Mouse (Mus musculus): ENCODE data around the gene Bcl2l12.

Bcl2l12 gene

DNA sequence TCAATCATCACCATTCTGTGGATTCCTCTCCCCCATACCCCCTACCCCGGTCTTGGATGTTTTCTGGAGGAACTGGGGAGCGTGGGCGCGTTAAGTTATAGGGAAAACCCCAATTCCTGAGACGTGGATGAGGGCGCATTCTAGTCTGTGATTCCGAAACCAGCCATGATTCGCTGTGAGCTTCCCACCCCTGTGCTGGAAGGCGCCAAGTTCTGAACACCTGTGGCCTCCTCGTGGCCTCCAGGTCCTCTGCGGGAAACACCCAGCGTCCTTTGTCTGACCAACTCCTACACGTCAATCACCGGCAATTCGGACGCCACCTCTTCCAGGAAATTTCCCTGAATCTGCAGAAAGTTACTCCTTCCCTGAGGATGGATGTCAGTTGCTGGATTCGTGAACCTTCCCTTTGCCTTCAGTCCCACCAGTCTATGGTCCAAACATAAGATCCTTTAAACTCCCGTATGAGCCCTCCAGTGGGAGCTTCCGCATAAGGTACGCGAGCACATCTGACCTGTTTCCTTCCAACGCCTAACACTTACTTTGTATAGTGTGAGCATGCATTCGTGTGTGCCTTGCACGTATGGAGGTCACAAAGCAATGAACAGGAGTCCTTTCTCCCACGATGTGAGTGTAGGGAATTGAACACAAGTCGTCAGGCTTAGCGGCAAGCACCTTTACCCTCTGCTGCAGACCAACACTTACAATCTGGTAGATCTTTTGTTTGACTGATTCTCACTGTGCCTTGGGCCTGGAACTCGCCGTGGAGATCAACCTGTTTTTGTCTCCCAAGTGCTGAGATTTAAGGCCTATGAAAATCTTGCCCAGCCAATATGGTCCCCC, 11.4 kb downstream of the Bcl2l12 start:
- no peak for DNase-seq (ENCODE audit: extremely low read depth, low read depth, low spot score)

- peak; percentile 100 for DNase-seq (ENCODE audit: extremely low read depth, low read depth, low spot score)
Measured at GRCm38 (mm10) chr7:44986192-44986878, 12.2 kb downstream of the Bcl2l12 start, which contains the start of gene Prmt1. Gene Prmt1 (minus strand): TSS chr7:44986568.

DNA sequence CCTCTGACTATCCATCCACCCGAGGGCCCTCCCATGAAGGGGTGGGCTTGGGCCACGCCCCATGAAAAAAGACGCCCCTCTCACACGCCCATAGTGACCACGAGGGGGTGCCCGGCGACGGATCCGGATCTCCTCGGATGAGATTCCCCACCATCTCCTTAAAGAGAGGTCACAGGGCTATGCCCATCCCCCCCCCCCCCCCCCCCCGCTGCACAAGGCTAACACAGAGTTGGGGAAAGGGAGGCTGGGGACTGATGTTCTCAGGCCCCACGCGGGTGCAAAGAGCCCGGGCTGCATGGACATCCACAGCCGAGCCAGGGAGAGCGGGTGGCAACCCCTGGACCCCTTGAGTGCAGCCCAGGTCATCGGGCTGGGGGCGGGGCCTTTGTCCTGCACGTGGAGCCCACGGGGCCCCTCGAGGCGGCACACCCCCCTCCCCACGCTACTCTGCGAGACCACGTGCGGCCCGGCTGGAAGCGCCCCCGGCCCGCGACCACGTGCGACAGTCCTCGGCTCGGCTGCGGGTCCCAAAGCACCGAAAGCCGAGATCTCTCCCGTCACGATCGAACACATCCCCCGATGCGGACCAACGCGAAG, 12.8 kb downstream of the Bcl2l12 start:
- no peak for DNase-seq (ENCODE audit: extremely low read depth, low read depth, low spot score)

DNA sequence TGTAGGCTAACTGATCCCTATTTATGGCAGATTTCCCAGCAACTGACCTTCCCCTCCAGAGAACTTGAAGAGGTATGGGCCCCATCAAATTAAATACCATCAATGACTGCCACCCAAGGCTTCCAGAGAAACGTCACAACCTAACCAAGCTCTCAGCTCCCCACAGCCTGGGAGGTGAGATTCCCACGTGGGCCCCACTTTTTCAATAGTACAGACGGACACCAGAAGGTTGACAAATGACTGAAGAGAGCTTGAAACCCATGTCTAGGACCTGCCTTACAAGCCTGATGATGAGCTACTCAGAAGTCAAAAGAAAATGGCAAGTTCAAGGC, 13.7 kb downstream of the Bcl2l12 start:
- DNase-seq (ENCODE audit: extremely low read depth, low read depth, low spot score), result no peak

DNA sequence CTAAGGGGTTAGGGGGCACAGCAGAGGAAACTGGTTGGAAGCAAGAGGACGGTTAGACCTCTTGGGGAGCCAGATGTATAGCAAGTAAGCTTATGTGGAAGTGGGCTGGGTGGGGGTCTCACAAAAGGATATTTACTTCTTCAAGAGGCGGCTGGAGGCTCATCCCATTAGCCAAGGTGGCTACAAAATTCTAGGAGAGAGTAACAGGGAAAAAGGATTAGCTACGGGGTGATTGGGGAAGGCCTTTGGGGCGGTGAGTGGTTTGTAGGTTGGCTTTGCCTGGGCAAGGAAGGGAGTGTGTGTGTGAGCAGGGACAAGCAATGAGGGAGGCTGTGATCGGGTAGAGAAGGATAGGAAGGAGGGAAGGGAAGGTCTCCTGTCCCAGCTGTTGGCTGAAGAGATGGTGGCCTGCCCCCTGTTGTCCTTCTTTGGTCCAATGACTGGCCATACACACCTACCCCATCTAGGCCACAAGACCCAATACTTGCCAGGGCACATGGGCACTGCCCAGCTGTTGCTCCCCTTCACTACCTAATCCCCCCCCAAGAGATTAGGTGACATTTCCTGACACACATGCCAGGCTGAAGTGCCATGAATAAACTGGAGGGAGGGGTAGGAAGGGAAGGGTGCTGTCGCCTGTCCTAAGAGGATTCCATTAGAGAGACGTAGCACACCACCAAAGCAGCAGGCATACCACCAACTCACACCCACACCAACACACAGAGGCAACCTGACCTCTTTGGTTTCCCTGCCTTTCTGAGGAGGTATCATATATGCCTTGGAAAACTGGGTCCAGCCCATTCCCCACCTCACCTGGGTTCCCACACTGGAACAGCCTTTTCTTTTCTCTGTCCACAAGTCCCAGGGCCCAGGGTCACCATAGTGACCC, 14.3 kb downstream of the Bcl2l12 start:
- DNase-seq (ENCODE audit: extremely low read depth, low read depth, low spot score), result no peak

- DNase-seq (ENCODE audit: extremely low read depth, low read depth, low spot score), result no peak
Measured at GRCm38 (mm10) chr7:44983085-44983484, 15.4 kb downstream of the Bcl2l12 start.

- DNase-seq (ENCODE audit: extremely low read depth, low read depth, low spot score), result no peak
Measured at GRCm38 (mm10) chr7:44981539-44981938, 17.0 kb downstream of the Bcl2l12 start.

DNA sequence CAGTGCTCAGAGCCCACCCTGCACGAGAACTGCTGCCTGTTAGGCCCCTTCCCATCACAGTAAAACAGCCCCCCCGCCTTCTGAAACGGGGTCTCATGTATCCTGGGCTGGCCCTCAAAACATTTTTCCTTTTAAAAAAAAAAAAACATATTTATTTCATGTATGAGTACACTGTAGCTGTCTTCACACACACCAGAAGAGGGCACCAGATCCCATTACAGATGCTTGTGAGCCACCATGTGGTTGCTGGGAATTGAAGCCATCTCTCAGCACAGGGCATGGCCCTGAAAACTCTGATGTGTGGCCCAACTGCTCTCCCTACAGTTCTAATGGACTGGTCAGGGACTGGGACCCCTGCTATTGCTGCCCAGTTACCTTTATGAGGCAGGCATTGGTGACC, 20.2 kb downstream of the Bcl2l12 start:
- no peak for DNase-seq (ENCODE audit: extremely low read depth, low read depth, low spot score)

DNA sequence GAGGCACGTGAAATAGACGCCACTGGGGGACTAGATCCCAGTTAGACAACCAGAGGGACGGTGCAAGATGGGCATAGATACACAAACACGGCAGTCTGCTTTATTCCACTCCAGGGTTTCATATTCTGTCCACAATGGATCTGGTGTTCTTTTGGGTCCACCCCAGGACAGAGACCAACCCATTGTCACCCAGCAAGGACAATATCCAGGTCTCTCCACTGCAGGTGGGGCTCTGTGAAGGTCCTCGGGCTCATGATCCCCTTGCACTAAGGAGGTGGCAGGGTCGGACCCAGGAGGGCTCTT, 23.4 kb downstream of the Bcl2l12 start:
- DNase-seq (ENCODE audit: extremely low read depth, low read depth, low spot score), result no peak

DNA sequence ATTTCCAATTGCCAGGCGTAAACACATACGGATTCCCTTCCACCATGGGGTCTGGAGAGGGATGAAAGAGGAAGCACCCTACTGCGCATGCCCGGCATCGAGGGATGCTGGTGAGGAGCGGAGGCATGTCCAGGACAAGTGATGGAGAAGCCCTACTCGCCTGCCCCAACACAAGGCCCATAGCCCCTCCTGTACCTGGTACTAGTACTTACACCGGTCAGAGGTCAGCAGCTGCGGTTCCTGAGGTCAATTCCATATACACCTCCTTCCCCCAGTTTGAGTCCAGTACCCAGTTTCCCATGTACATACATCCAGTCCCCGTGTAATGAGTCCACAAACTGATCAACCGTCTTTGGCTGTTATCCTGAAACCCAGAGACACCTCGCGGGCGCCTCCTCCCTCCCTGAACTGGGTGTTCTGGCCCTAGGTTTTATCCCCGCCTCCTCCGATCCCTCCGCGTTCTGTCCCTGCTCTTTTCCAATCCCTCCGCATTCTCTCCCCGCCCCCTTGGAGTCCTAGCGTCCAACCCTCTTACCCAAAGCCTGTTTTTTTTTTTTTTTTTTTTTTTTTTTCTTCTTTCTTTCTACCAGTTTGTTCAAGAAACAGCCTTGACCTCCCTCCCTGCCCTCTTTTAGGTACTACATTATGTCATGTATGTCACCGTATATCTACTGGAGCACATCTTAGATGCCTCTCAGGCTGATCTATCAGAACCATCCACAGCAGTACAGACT, 24.0 kb downstream of the Bcl2l12 start, which contains the start of gene Cpt1c:
Gene Cpt1c, minus strand, starts transcription at position 469 of the 734 bp plus-strand sequence.
- no peak for DNase-seq (ENCODE audit: extremely low read depth, low read depth, low spot score)

DNA sequence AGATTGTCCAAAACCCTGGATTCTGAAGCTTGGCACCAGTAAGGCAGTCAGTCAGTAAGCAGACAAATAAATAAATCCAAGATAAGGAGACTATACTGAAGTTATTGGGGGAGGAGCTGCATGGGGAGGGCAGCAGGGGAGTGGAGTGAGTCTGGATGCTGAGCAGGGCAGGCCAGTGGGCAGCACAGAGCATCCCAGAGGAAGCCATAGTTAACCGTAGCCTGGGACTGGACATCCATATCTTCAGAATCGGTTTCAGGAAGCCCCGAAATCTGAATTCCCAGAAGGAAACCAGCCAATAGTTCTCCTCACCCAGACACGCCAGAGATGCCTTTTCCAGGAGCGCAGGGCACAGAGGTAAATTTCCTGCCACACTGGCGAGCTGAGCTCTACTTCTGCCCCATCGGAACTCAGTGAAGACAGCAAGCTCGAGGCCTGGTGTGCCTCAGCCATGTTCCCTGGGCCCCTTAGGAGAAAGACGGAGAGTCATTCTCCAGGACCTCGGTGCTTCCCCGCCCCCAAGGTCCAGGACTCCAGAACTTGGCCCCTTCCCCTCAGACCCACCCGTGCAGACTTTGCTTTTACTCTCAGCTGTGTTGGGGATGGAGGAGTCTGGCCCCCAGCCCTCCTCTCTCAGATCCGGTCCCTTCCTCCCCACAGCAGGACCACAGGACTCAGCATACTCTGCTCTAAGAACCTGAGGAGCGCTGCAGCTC, 24.9 kb downstream of the Bcl2l12 start:
- DNase-seq (ENCODE audit: extremely low read depth, low read depth, low spot score), result no peak

DNA sequence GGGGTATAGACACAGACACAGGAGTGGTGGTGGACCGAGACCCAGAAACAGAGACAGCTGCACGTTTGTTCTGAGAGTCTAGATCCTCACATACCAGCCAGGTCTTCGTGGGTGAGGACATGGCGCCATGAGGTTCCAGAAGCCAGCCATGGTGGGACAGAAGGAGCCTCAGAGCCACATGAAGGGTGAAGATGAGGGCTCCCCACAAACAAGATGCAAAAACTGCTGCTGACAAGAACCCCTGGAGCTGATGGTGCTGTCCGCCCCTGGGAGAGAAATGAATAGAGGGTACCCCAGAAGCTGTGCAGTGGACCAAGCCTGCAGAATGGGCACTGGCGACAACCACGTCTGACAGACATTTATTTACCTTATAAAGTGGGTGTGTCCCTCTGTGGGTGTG, 27.4 kb downstream of the Bcl2l12 start:
- no peak for DNase-seq (ENCODE audit: extremely low read depth, low read depth, low spot score)

- DNase-seq (ENCODE audit: extremely low read depth, low read depth, low spot score), result peak; percentile 58
Measured at GRCm38 (mm10) chr7:44970231-44970691, 28.3 kb downstream of the Bcl2l12 start.

- DNase-seq (ENCODE audit: extremely low read depth, low read depth, low spot score), result no peak
Measured at GRCm38 (mm10) chr7:44966638-44967037, 31.9 kb downstream of the Bcl2l12 start.

GRCm38 (mm10) chr7:44965975-44966374, 32.5 kb downstream of the Bcl2l12 start:
- DNase-seq (ENCODE audit: extremely low read depth, low read depth, low spot score), result no peak

- no peak for DNase-seq (ENCODE audit: extremely low read depth, low read depth, low spot score)
Measured at GRCm38 (mm10) chr7:44964990-44965389, 33.5 kb downstream of the Bcl2l12 start.

- DNase-seq (ENCODE audit: extremely low read depth, low read depth, low spot score), result no peak
Measured at GRCm38 (mm10) chr7:44962831-44963230, 35.7 kb downstream of the Bcl2l12 start.

DNA sequence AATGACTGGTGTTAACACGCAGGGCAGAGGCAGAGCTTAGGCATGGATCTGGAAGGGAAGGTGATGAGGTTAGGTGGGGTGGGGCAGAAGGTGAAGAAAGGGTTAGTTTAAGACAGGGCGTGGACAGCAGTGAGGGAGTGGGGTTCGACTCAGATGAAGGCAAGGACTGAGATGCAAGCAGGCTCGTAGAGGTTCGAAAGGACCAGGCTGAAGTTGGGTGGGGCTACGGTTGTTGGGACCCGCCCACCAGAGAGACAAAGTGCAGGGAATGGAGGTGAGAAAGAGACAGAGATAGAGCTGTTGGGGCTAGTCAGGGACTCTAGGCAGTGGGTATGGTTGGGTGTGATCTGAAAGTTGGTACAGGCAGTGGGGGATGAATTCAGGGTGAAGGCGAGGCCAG, 36.2 kb downstream of the Bcl2l12 start:
- DNase-seq (ENCODE audit: extremely low read depth, low read depth, low spot score), result no peak

- DNase-seq (ENCODE audit: extremely low read depth, low read depth, low spot score), result no peak
Measured at GRCm38 (mm10) chr7:44960512-44960910, 38.0 kb downstream of the Bcl2l12 start.

Data from fat pad, adult 2 months (tissue).